Mouse (Mus musculus): ENCODE measurements around the gene Mgat3. TPM values are rescaled to one million over a fixed set of nuclear protein-coding genes. Genes with fewer than 3 reads are reported as not detected.

Gene Mgat3
- polyA plus RNA-seq, 1 experiment from 2014 or later = 6.1 TPM

- Histone ChIP-seq H3K9ac (ENCODE audit: low read depth, low read length) (no peak overlapping the region), H3K4me1 (ENCODE audit: control insufficient read depth, insufficient read depth, low read length) (0 out of 2 replicates have a peak, but pooled peaks cover 2% of the 10 kb centered on the region), H3K4me2 (replicated peaks; ENCODE audit: low read depth, low read length) (no peak overlapping the region), H3K27me3 (ENCODE audit: control insufficient read depth, insufficient read depth, low read length) (no peaks in the 10 kb centered on the region), H3K27ac (ENCODE audit: low read depth, low read length) (no peak overlapping the region), H3K4me3 (ENCODE audit: low read length) (no peak overlapping the region), H3K36me3 (ENCODE audit: control insufficient read depth, insufficient read depth, low read length) (peaks cover 33% of the 10 kb centered on the region), H3K9me3 (ENCODE audit: control insufficient read depth, low read length) (peaks cover 4% of the 10 kb centered on the region; the same call in 1 of the 2 replicates)
- no peak for ATAC-seq (ENCODE audit: low FRiP score, low TSS enrichment)
- WGBS = 91% methylated on average over 6 of the region's 6 CpGs
Observed at GRCm38 (mm10) chr15:80143760-80144159, 29.8 kb upstream of the Mgat3 start.

- H3K27ac ChIP-seq (ENCODE audit: low read depth, low read length) = no peak overlapping the region
- peaks cover 42% of the 10 kb centered on the region for H3K36me3 ChIP-seq (ENCODE audit: control insufficient read depth, insufficient read depth, low read length)
- no peak overlapping the region for H3K4me3 ChIP-seq (ENCODE audit: low read length)
- 0 out of 2 replicates have a peak, but pooled peaks cover 2% of the 10 kb centered on the region for H3K4me1 ChIP-seq (ENCODE audit: control insufficient read depth, insufficient read depth, low read length)
- no peaks in the 10 kb centered on the region for H3K27me3 ChIP-seq (ENCODE audit: control insufficient read depth, insufficient read depth, low read length)
- no peak for ATAC-seq (ENCODE audit: low FRiP score, low TSS enrichment)
- no peak overlapping the region for H3K4me2 ChIP-seq (replicated peaks; ENCODE audit: low read depth, low read length)
- whole genome bisulfite sequencing = 88% methylated on average over 5 of the region's 5 CpGs
- H3K9ac ChIP-seq (ENCODE audit: low read depth, low read length) = no peak overlapping the region
- H3K9me3 ChIP-seq (ENCODE audit: control insufficient read depth, low read length) = peaks cover 4% of the 10 kb centered on the region; the same call in 1 of the 2 replicates
Observed at GRCm38 (mm10) chr15:80145397-80145796, 28.1 kb upstream of the Mgat3 start.

GRCm38 (mm10) chr15:80146153-80146552, 27.4 kb upstream of the Mgat3 start:
- 0 out of 2 replicates have a peak, but pooled peaks cover 2% of the 10 kb centered on the region for H3K4me1 ChIP-seq (ENCODE audit: control insufficient read depth, insufficient read depth, low read length)
- no peak overlapping the region for H3K9ac ChIP-seq (ENCODE audit: low read depth, low read length)
- ATAC-seq (ENCODE audit: low FRiP score, low TSS enrichment) = no peak
- H3K36me3 ChIP-seq (ENCODE audit: control insufficient read depth, insufficient read depth, low read length) = peaks cover 44% of the 10 kb centered on the region
- H3K27me3 ChIP-seq (ENCODE audit: control insufficient read depth, insufficient read depth, low read length) = no peaks in the 10 kb centered on the region
- peaks cover 4% of the 10 kb centered on the region; the same call in 1 of the 2 replicates for H3K9me3 ChIP-seq (ENCODE audit: control insufficient read depth, low read length)
- no peak overlapping the region for H3K27ac ChIP-seq (ENCODE audit: low read depth, low read length)
- H3K4me2 ChIP-seq (replicated peaks; ENCODE audit: low read depth, low read length) = no peak overlapping the region
- 70% methylated on average over 6 of the region's 6 CpGs for WGBS
- H3K4me3 ChIP-seq (ENCODE audit: low read length) = no peak overlapping the region

- 91% methylated on average over 14 of the region's 14 CpGs for WGBS
Observed at GRCm38 (mm10) chr15:80147090-80147489, 26.4 kb upstream of the Mgat3 start.

DNA sequence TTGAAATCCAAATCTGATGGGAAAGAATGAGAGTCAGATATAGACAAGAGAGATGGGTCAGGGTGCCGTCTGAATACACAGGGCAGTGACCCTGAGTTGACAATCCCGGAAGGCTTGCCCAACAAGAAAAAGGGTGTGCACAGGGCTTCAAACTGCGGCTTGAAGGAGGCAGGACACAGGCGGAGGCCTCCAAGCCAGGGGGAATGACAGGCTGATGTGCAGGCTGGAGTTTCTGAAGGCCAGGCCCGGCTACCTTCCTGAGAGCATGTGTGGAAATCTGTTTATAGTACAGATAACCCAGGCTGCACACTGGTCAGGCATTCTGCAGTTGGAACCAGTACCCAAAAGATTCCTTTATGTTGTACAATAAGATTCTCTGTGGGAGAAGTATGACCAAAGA, 26.0 kb upstream of the Mgat3 start:
- H3K4me2 ChIP-seq (replicated peaks; ENCODE audit: low read depth, low read length) = no peak overlapping the region
- H3K9me3 ChIP-seq (ENCODE audit: control insufficient read depth, low read length) = no peaks in the 10 kb centered on the region
- no peak overlapping the region for H3K27ac ChIP-seq (ENCODE audit: low read depth, low read length)
- ATAC-seq (ENCODE audit: low FRiP score, low TSS enrichment) = no peak
- WGBS = 69% methylated on average over 5 of the region's 5 CpGs
- H3K4me3 ChIP-seq (ENCODE audit: low read length) = no peak overlapping the region
- no peak overlapping the region for H3K9ac ChIP-seq (ENCODE audit: low read depth, low read length)
- no peaks in the 10 kb centered on the region for H3K27me3 ChIP-seq (ENCODE audit: control insufficient read depth, insufficient read depth, low read length)
- 0 out of 2 replicates have a peak, but pooled peaks cover 2% of the 10 kb centered on the region for H3K4me1 ChIP-seq (ENCODE audit: control insufficient read depth, insufficient read depth, low read length)
- peaks cover 39% of the 10 kb centered on the region for H3K36me3 ChIP-seq (ENCODE audit: control insufficient read depth, insufficient read depth, low read length)

More at GRCm38 (mm10) chr15:80147090-80147489, 26.4 kb upstream of the Mgat3 start:
- Histone ChIP-seq H3K4me3 (ENCODE audit: low read length) (no peak overlapping the region), H3K9me3 (ENCODE audit: control insufficient read depth, low read length) (peaks cover 1% of the 10 kb centered on the region; the same call in 1 of the 2 replicates), H3K4me1 (ENCODE audit: control insufficient read depth, insufficient read depth, low read length) (0 out of 2 replicates have a peak, but pooled peaks cover 2% of the 10 kb centered on the region), H3K27me3 (ENCODE audit: control insufficient read depth, insufficient read depth, low read length) (no peaks in the 10 kb centered on the region), H3K4me2 (replicated peaks; ENCODE audit: low read depth, low read length) (no peak overlapping the region), H3K36me3 (ENCODE audit: control insufficient read depth, insufficient read depth, low read length) (peaks cover 39% of the 10 kb centered on the region), H3K9ac (ENCODE audit: low read depth, low read length) (no peak overlapping the region), H3K27ac (ENCODE audit: low read depth, low read length) (no peak overlapping the region)
- no peak for ATAC-seq (ENCODE audit: low FRiP score, low TSS enrichment)

GRCm38 (mm10) chr15:80148565-80148964, 25.0 kb upstream of the Mgat3 start:
- 88% methylated on average over 8 of the region's 8 CpGs for WGBS

GRCm38 (mm10) chr15:80149517-80149916, 24.0 kb upstream of the Mgat3 start:
- Histone ChIP-seq H3K27me3 (ENCODE audit: control insufficient read depth, insufficient read depth, low read length) (no peaks in the 10 kb centered on the region), H3K9ac (ENCODE audit: low read depth, low read length) (no peak overlapping the region), H3K4me1 (ENCODE audit: control insufficient read depth, insufficient read depth, low read length) (0 out of 2 replicates have a peak, but pooled peaks cover 2% of the 10 kb centered on the region), H3K36me3 (ENCODE audit: control insufficient read depth, insufficient read depth, low read length) (peaks cover 48% of the 10 kb centered on the region), H3K4me2 (replicated peaks; ENCODE audit: low read depth, low read length) (no peak overlapping the region), H3K4me3 (ENCODE audit: low read length) (no peak overlapping the region), H3K27ac (ENCODE audit: low read depth, low read length) (no peak overlapping the region), H3K9me3 (ENCODE audit: control insufficient read depth, low read length) (no peaks in the 10 kb centered on the region)
- no peak for ATAC-seq (ENCODE audit: low FRiP score, low TSS enrichment)
- WGBS = 90% methylated on average over 7 of the region's 7 CpGs

More at GRCm38 (mm10) chr15:80148565-80148964, 25.0 kb upstream of the Mgat3 start:
- H3K9me3 ChIP-seq (ENCODE audit: control insufficient read depth, low read length) = no peaks in the 10 kb centered on the region
- H3K27me3 ChIP-seq (ENCODE audit: control insufficient read depth, insufficient read depth, low read length) = no peaks in the 10 kb centered on the region
- H3K27ac ChIP-seq (ENCODE audit: low read depth, low read length) = no peak overlapping the region
- no peak overlapping the region for H3K4me3 ChIP-seq (ENCODE audit: low read length)
- H3K9ac ChIP-seq (ENCODE audit: low read depth, low read length) = no peak overlapping the region
- peaks cover 43% of the 10 kb centered on the region for H3K36me3 ChIP-seq (ENCODE audit: control insufficient read depth, insufficient read depth, low read length)
- 0 out of 2 replicates have a peak, but pooled peaks cover 2% of the 10 kb centered on the region for H3K4me1 ChIP-seq (ENCODE audit: control insufficient read depth, insufficient read depth, low read length)
- no peak for ATAC-seq (ENCODE audit: low FRiP score, low TSS enrichment)
- H3K4me2 ChIP-seq (replicated peaks; ENCODE audit: low read depth, low read length) = no peak overlapping the region

GRCm38 (mm10) chr15:80152663-80153062, 20.9 kb upstream of the Mgat3 start:
- H3K27me3 ChIP-seq (ENCODE audit: control insufficient read depth, insufficient read depth, low read length) = no peaks in the 10 kb centered on the region
- H3K9me3 ChIP-seq (ENCODE audit: control insufficient read depth, low read length) = no peaks in the 10 kb centered on the region
- peaks cover 71% of the 10 kb centered on the region for H3K36me3 ChIP-seq (ENCODE audit: control insufficient read depth, insufficient read depth, low read length)
- no peak overlapping the region for H3K9ac ChIP-seq (ENCODE audit: low read depth, low read length)
- no peak overlapping the region for H3K27ac ChIP-seq (ENCODE audit: low read depth, low read length)
- no peaks in the 10 kb centered on the region; the same call in 1 of the 2 replicates for H3K4me1 ChIP-seq (ENCODE audit: control insufficient read depth, insufficient read depth, low read length)
- 88% methylated on average over 10 of the region's 10 CpGs for WGBS
- no peak overlapping the region for H3K4me2 ChIP-seq (replicated peaks; ENCODE audit: low read depth, low read length)
- ATAC-seq (ENCODE audit: low FRiP score, low TSS enrichment) = no peak
- no peak overlapping the region for H3K4me3 ChIP-seq (ENCODE audit: low read length)

DNA sequence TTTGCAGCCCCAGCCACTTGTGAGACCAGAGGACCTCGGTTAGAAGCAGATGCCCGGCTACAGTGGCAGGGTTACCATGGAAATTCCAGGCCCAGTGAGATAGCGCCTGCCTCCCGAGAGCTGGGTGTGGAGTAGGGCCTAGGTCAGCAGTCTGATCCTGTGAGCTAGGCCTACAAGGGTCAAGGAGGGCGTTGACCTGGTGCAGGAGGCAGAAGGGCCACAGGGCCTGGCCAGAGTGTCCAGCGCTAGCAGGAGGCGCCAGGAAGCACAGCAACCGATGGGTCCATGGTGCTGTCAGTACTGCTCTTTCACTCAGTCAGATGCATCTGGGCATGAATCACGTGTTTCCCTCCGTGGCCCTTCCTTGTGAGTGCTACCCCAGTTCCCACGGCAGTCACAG, 19.8 kb upstream of the Mgat3 start:
- H3K4me1 ChIP-seq (ENCODE audit: control insufficient read depth, insufficient read depth, low read length) = peaks cover 10% of the 10 kb centered on the region
- H3K27me3 ChIP-seq (ENCODE audit: control insufficient read depth, insufficient read depth, low read length) = no peaks in the 10 kb centered on the region
- H3K9ac ChIP-seq (ENCODE audit: low read depth, low read length) = no peak overlapping the region
- no peak overlapping the region for H3K4me2 ChIP-seq (replicated peaks; ENCODE audit: low read depth, low read length)
- WGBS = 85% methylated on average over 11 of the region's 11 CpGs
- ATAC-seq (ENCODE audit: low FRiP score, low TSS enrichment) = no peak
- no peak overlapping the region for H3K4me3 ChIP-seq (ENCODE audit: low read length)
- no peak overlapping the region for H3K27ac ChIP-seq (ENCODE audit: low read depth, low read length)
- H3K36me3 ChIP-seq (ENCODE audit: control insufficient read depth, insufficient read depth, low read length) = peaks cover 78% of the 10 kb centered on the region
- H3K9me3 ChIP-seq (ENCODE audit: control insufficient read depth, low read length) = no peaks in the 10 kb centered on the region
